Mouse (Mus musculus): ENCODE measurements at regions not wholly inside any gene's neighbourhood (a gene's known extent, or its start where the extent isn't known, plus 50 kb on each side); places are given as distances from the start of the nearest gene placed in this dataset.

- no peak for TF ChIP-seq CTCF (IDR thresholded peaks at IDR 0.05)
- intact Hi-C loops (cut with DNase I) = no loop called here
- DNase-seq (ENCODE audit: extremely low spot score in 1 of 2, low spot score in 2 of 2) = no peak
- Histone ChIP-seq H3K4me3 (no peak overlapping the region), H3K27ac (no peak overlapping the region)
Observed at GRCm38 (mm10) chr8:29460119-29460518, 2012.6 kb downstream of the Poteg start.

DNA sequence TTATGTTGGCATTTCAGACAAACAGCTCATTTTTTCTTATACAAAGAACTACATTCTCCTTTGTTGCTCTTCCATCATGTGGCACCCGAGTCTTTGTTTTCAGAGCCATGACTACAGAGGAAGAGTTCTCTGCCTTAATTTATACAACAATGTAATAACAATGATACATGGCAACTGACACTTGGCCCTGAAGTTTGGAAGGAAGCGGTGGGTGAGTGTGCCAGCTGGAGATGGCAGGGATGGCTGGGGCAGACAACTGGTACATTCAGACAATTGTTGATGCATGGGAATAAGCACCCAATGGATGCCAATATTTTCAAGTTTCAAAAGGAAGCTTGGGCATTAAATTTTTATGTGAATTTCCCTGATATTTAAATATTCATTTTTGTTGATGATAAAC is 2045.5 kb downstream of the Poteg start:
- Histone ChIP-seq H3K27ac (no peak overlapping the region), H3K4me3 (no peak overlapping the region)
- intact Hi-C loops (cut with DNase I) = no loop called here
- no peak for TF ChIP-seq CTCF (IDR thresholded peaks at IDR 0.05)
- no peak for DNase-seq (ENCODE audit: extremely low spot score in 1 of 2, low spot score in 2 of 2)

GRCm38 (mm10) chr8:29527327-29527726 is 2079.9 kb downstream of the Poteg start:
- DNase-seq (ENCODE audit: extremely low spot score in 1 of 2, low spot score in 2 of 2) = no peak
- Histone ChIP-seq H3K4me3 (no peak overlapping the region), H3K27ac (no peak overlapping the region)
- intact Hi-C loops (cut with DNase I) = no loop called here
- TF ChIP-seq CTCF (IDR thresholded peaks at IDR 0.05) = no peak

GRCm38 (mm10) chr8:29531565-29531964 is 2084.1 kb downstream of the Poteg start:
- no peak for TF ChIP-seq CTCF (IDR thresholded peaks at IDR 0.05)
- no peak overlapping the region for H3K27ac ChIP-seq
- DNase-seq (ENCODE audit: extremely low spot score in 1 of 2, low spot score in 2 of 2) = no peak
- intact Hi-C loops (cut with DNase I) = no loop called here
- no peak overlapping the region for H3K4me3 ChIP-seq

DNA sequence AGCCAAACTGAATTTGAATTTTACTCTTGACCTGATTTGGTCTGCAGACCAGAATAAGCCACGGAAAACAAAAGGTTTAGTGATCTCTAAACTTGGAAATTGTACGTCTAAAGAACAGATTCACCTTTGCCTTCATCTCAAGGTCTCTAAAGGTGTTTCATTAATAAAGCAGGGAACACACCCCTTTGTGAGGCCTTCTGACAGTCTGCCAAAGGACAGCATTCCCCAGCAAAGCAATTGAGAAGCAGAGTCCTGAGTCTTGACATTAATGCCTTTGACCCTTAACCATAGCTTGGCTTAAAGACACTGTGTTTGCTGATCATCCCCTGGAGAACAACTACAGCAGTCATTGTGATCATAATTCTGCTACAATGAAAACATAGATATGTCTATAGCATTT is 2090.5 kb downstream of the Poteg start:
- DNase-seq (ENCODE audit: extremely low spot score in 1 of 2, low spot score in 2 of 2) = no peak
- H3K27ac ChIP-seq = no peak overlapping the region
- TF ChIP-seq CTCF (IDR thresholded peaks at IDR 0.05) = no peak
- H3K4me3 ChIP-seq = no peak overlapping the region
- intact Hi-C loops (cut with DNase I) = no loop called here

- intact Hi-C loops (cut with DNase I) = no loop called here
- TF ChIP-seq CTCF (IDR thresholded peaks at IDR 0.05) = no peak
- H3K27ac ChIP-seq = no peak overlapping the region
- no peak overlapping the region for H3K4me3 ChIP-seq
- no peak for DNase-seq (ENCODE audit: extremely low spot score in 1 of 2, low spot score in 2 of 2)
Observed at GRCm38 (mm10) chr8:29539856-29540255, 2092.4 kb downstream of the Poteg start.

DNA sequence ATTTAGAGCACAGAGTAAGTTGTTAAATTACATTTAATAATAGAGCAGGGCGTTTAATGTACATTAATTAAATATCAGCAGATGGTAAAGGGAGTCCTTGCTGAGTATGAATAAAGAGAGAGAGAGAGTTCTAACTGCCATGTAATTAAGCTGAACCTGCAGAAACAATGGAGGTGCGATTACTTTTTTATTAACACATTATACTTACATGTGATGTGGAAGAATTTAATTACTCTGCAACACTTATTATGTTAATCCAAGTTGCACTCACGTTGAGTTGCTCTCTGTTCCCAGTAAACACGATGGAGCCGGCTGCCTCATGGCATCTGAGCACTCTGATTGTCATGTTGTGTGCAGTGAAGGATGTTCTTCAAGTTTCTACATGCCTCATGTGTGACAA is 2096.7 kb downstream of the Poteg start:
- Histone ChIP-seq H3K4me3 (no peak overlapping the region), H3K27ac (no peak overlapping the region)
- intact Hi-C loops (cut with DNase I) = no loop called here
- no peak for DNase-seq (ENCODE audit: extremely low spot score in 1 of 2, low spot score in 2 of 2)
- TF ChIP-seq CTCF (IDR thresholded peaks at IDR 0.05) = no peak

DNA sequence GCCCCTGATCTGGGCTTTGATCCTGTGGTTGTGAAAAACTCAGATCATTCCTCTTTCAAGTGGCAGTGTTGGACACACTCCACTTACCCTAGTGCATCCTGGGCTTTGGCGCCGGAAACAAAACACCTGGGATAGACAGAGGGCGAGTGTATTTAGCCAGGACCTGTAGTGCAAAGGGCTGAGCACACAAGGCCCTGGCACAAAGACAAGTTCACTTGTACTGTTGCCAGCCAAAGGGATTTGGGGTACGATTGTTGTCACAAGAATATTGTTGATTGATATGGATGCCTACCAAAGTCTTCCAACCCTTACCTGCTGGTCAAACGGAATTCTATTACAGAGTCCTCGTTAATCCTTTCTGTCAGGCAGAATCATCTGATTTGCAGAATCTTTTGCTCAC is 2138.2 kb downstream of the Poteg start:
- H3K27ac ChIP-seq = no peak overlapping the region

GRCm38 (mm10) chr8:29594129-29594528 is 2146.7 kb downstream of the Poteg start:
- intact Hi-C loops (cut with DNase I) = no loop called here
- DNase-seq (ENCODE audit: extremely low spot score in 1 of 2, low spot score in 2 of 2) = no peak
- Histone ChIP-seq H3K4me3 (no peak overlapping the region), H3K27ac (no peak overlapping the region)
- no peak for TF ChIP-seq CTCF (IDR thresholded peaks at IDR 0.05)

More for the DNA sequence above, 2138.2 kb downstream of the Poteg start:
- no peak overlapping the region for H3K4me3 ChIP-seq
- intact Hi-C loops (cut with DNase I) = no loop called here
- DNase-seq (ENCODE audit: extremely low spot score in 1 of 2, low spot score in 2 of 2) = no peak
- no peak for TF ChIP-seq CTCF (IDR thresholded peaks at IDR 0.05)

- no peak overlapping the region for H3K27ac ChIP-seq
- intact Hi-C loops (cut with DNase I) = no loop called here
- TF ChIP-seq CTCF (IDR thresholded peaks at IDR 0.05) = no peak
- no peak for DNase-seq (ENCODE audit: extremely low spot score in 1 of 2, low spot score in 2 of 2)
- H3K4me3 ChIP-seq = no peak overlapping the region
Observed at GRCm38 (mm10) chr8:29614098-29614497, 2166.6 kb downstream of the Poteg start.

GRCm38 (mm10) chr8:29661616-29662015 is 2214.1 kb downstream of the Poteg start:
- no peak overlapping the region for H3K4me3 ChIP-seq
- H3K27ac ChIP-seq = no peak overlapping the region
- intact Hi-C loops (cut with DNase I) = loop anchor here (5.0 kb wide), 1 partner anchor 39 kb away; no protein-coding TSS in a partner anchor
- DNase-seq (ENCODE audit: extremely low spot score in 1 of 2, low spot score in 2 of 2) = no peak
- no peak for TF ChIP-seq CTCF (IDR thresholded peaks at IDR 0.05)

DNA sequence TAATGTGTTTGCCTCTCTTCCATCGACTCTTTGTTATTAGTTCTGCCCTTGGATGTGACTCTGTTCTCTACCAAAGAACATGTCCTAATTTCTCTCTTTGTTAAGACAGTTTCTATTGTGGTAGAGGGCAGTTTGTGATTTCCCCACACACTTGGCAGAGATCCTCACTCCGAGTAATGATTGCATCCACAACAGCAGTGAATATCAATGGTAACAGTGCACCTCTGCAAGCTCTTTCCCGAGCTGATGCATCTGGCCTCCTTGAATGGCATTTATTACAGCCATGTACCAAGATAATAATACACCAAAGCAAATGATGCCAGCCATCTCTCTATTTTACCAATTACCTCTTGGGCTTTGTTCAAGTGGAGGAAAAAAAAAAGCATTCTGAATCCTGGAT is 2228.4 kb downstream of the Poteg start:
- DNase-seq (ENCODE audit: extremely low spot score in 1 of 2, low spot score in 2 of 2) = no peak
- TF ChIP-seq CTCF (IDR thresholded peaks at IDR 0.05) = no peak
- H3K27ac ChIP-seq = no peak overlapping the region
- intact Hi-C loops (cut with DNase I) = no loop called here
- H3K4me3 ChIP-seq = no peak overlapping the region

DNA sequence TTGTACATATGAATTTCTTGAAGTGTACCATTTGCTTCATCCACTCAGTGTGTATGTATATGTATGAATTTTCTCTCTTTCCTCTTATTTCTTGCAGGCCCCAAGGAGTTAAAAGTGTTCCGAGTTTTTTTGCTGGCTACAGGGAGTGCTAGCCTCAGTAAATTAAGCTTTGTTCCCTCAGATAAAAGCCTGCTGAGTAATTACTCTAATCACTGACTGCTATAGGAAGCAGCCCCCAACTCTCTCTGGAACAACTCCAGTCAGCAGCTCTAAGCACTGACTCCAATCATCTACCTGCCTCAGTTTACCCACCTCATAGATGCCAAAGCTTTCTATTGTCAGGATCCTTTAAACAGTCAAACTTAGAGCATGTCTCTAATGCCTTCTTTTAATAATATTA is 2235.9 kb downstream of the Poteg start:
- no peak for DNase-seq (ENCODE audit: extremely low spot score in 1 of 2, low spot score in 2 of 2)
- no peak overlapping the region for H3K4me3 ChIP-seq
- no peak overlapping the region for H3K27ac ChIP-seq
- TF ChIP-seq CTCF (IDR thresholded peaks at IDR 0.05) = no peak
- intact Hi-C loops (cut with DNase I) = no loop called here

DNA sequence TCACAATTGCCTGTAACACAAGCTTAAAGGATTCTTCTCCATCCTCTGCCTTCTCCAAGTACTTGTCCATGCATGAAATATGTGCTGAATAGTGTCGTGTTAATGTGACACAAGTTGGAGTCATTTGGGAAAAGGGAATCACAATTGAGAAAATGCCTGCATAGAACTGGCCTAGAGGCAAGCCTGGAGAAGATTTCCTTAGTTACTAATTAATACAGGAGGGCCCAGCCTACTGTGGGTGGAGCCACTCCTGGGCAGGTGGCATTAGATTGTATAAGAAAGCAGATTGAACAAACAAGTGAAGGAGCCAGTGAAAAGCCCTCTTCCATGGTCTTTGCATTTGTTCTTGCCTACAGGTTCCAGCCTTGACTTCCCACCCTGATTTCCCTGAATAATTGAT is 2239.1 kb downstream of the Poteg start:
- no peak for DNase-seq (ENCODE audit: extremely low spot score in 1 of 2, low spot score in 2 of 2)
- intact Hi-C loops (cut with DNase I) = no loop called here
- Histone ChIP-seq H3K4me3 (no peak overlapping the region), H3K27ac (no peak overlapping the region)
- no peak for TF ChIP-seq CTCF (IDR thresholded peaks at IDR 0.05)
